Mouse (Mus musculus) forebrain, embryonic 16.5 days (tissue): Measurements from ENCODE around the gene Slc9a8. TPM values are rescaled to one million over a fixed set of nuclear protein-coding genes. Genes with fewer than 3 reads are reported as not detected.

Experiments
- ATAC-seq: fragments of 200-750 bp; cut with Nextera tagmentation; 2 replicates; pipeline ENCODE4 v1.8.0; 2017; ENCODE audit warnings: mild to moderate bottlenecking, moderate library complexity
- H3K27ac ChIP-seq: fragments of 300-500 bp; sonication (generic); 2 replicates; pipeline ENCODE4 v1.5.1; 2014; ENCODE audit warnings: low read length, control low read depth
- H3K27me3 ChIP-seq: fragments of 300-500 bp; sonication (generic); replicated peaks from 2 replicates; pipeline ENCODE4 v1.6.1; 2014; ENCODE audit warnings: low read length; ENCODE audit not compliant: control insufficient read depth, insufficient read depth
- H3K36me3 ChIP-seq: fragments of 300-500 bp; sonication (generic); 2 replicates; pipeline ENCODE4 v1.6.1; 2014; ENCODE audit not compliant: control insufficient read depth, insufficient read depth
- H3K4me1 ChIP-seq: fragments of 300-500 bp; sonication (generic); replicated peaks from 2 replicates; pipeline ENCODE4 v1.6.1; 2014; ENCODE audit warnings: low read length; ENCODE audit not compliant: control insufficient read depth, insufficient read depth
- H3K4me2 ChIP-seq: fragments of 300-500 bp; sonication (generic); 2 replicates; pipeline ENCODE4 v1.6.1; 2014; ENCODE audit warnings: mild to moderate bottlenecking, low read length, control low read depth
- H3K4me3 ChIP-seq: fragments of 300-500 bp; sonication (generic); replicated peaks from 2 replicates; pipeline ENCODE4 v1.5.1; 2014; ENCODE audit warnings: mild to moderate bottlenecking, low read length, control low read depth
- H3K9ac ChIP-seq: fragments of 300-500 bp; sonication (generic); replicated peaks from 2 replicates; pipeline ENCODE4 v1.6.1; 2014; ENCODE audit warnings: low read depth, low read length, control low read depth
- H3K9me3 ChIP-seq: fragments of 300-500 bp; sonication (generic); 2 replicates; pipeline ENCODE4 v1.6.1; 2016; ENCODE audit warnings: low read length; ENCODE audit not compliant: control insufficient read depth
- WGBS: fragments of 180-500 bp; shearing (Covaris S2); extraction: QIAGEN DNeasy Blood & Tissue Kit; methylation state at CpG from one replicate; pipeline ENCODE4 v1.1.7; 2014; 5-methylcytosine and 5-hydroxymethylcytosine counted together
- polyA plus RNA-seq: library from polyadenylated mRNA; unstranded; fragments of >200 nt; fragmentation: Nextera tagmentation; extraction: Ambion mirVana; gene quantifications from 2 replicates; pipeline ENCODE4 v1.2.1, GENCODE M21; 2015

Gene Slc9a8
- polyA plus RNA-seq, 1 experiment from 2014 or later = 24.0 TPM

DNA sequence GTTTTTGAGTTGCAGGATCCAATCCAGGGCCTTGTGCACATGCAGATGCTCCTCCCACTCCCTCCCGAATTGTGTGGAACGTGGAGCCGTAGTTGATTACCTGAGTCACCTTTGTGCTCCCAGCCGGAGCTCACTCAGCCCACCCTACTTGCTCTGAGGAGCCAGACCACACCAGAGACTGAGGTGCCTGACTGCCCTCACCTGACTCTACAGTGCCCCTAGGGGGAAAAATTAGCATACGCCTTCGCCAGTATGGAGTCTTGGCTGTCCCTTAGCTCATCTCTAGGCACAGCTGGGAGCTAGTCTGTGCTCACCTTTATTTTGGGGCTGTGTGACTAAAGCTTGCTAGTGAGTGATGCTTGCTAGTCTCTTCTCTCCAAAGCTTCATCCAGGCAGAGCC lies 46.9 kb downstream of the Slc9a8 start:
- Histone ChIP-seq H3K4me2 (no peak overlapping the region), H3K9ac (no peak overlapping the region), H3K27me3 (no peaks in the 10 kb centered on the region), H3K9me3 (no peaks in the 10 kb centered on the region), H3K36me3 (peaks cover 21% of the 10 kb centered on the region; the same call in 1 of the 2 replicates), H3K27ac (no peak overlapping the region), H3K4me1 (no peaks in the 10 kb centered on the region), H3K4me3 (no peak overlapping the region)
- WGBS = 76% methylated on average over 6 of the region's 6 CpGs
- no peak for ATAC-seq

DNA sequence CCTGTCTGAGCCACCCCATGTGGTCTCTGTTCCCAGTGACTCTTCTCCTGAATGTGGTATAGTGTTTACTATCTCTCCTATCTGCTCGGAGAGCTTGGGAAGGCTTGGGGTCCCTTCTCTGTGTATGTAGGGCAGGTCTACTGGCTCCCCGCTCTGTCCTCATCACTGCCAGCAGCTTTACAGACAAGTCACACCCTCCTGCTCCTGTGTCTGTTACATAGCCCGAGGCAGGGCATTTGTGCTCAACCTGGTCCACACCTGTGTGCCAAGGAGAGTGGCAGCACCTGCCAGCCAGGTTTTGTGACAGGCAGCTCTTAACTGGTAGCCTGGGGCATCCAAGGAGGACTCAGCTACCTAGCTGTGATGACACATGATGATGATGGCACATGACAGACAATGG lies 49.1 kb downstream of the Slc9a8 start:
- no peaks in the 10 kb centered on the region for H3K9me3 ChIP-seq
- 95% methylated on average over 3 of the region's 3 CpGs for WGBS
- H3K9ac ChIP-seq = no peak overlapping the region
- H3K36me3 ChIP-seq = peaks cover 24% of the 10 kb centered on the region; the same call in 1 of the 2 replicates
- H3K27me3 ChIP-seq = no peaks in the 10 kb centered on the region
- H3K4me2 ChIP-seq = no peak overlapping the region
- H3K4me3 ChIP-seq = no peak overlapping the region
- no peak overlapping the region for H3K27ac ChIP-seq
- peaks cover 2% of the 10 kb centered on the region for H3K4me1 ChIP-seq
- no peak for ATAC-seq

DNA sequence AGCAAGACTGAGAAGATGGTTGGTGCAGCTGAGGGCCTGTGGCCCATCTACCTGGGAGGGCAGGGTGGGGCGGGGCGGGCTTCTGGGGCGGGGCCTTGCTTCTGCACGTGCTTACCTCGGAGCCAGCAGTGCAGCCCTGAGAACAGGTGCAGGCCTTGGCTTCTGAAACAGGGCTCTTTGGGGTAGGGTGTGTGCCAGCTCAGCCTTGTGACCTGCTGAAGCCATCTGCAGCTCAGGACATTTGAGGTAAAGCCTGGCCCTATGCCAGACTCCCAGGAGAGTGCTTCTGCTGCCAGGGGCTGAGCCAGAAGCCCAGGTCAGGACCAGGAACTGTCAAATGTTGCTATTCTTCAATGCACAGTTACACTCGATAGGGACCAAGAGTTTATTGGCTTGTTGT lies 50.1 kb downstream of the Slc9a8 start:
- H3K36me3 ChIP-seq = peaks cover 21% of the 10 kb centered on the region; the same call in 1 of the 2 replicates
- ATAC-seq = no peak
- WGBS = 83% methylated on average over 6 of the region's 6 CpGs

DNA sequence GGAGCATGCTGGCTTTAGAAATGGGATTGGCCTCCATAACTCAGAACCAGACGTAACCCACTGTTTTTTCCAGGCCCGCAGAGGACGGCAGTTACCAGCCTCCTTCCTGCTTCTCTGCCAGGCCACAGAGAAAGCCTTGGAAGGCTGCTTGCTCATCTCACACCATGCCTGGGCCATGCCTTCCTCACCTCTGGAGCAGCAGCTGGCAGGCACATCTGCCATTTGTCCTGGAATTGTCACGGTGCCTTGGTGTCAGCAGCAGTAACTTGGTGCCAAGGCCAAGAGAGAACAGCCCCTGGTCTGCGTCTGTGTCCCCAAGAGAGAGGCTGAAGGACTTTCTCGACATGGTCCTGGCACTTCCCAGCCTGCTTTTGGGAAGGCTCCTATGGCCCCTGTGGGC lies 52.7 kb downstream of the Slc9a8 start:
- 90% methylated on average over 6 of the region's 6 CpGs for WGBS
- no peak overlapping the region for H3K27ac ChIP-seq
- ATAC-seq = no peak
- H3K4me3 ChIP-seq = no peak overlapping the region
- H3K4me2 ChIP-seq = no peak overlapping the region
- H3K36me3 ChIP-seq = peaks cover 18% of the 10 kb centered on the region; the same call in 1 of the 2 replicates
- H3K27me3 ChIP-seq = no peaks in the 10 kb centered on the region
- H3K9me3 ChIP-seq = no peaks in the 10 kb centered on the region
- no peak overlapping the region for H3K9ac ChIP-seq
- peaks cover 16% of the 10 kb centered on the region for H3K4me1 ChIP-seq

More for the DNA sequence above, 50.1 kb downstream of the Slc9a8 start:
- H3K27ac ChIP-seq = no peak overlapping the region
- H3K4me2 ChIP-seq = no peak overlapping the region
- H3K4me3 ChIP-seq = no peak overlapping the region
- H3K9ac ChIP-seq = no peak overlapping the region
- no peaks in the 10 kb centered on the region for H3K27me3 ChIP-seq
- no peaks in the 10 kb centered on the region for H3K9me3 ChIP-seq
- peaks cover 12% of the 10 kb centered on the region for H3K4me1 ChIP-seq

DNA sequence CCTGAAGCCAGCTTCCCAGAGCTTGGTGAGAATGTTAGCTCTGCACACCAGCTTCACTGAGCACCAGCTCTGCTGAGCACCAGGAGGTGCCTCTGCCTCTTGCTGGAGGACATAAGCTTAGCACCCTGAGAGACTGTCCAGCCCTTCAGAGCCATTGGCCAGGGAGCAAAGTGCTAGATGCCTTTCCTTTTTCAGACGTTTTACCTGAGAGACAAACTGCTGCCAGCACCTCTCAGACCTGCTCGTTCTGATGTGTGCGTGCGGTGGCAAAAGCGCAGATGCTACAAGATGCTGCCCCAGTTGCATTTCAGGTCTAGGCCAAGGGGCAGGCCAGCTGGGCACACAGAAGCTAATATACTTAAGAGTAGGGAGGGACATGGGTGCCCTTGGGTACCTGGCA lies 54.1 kb downstream of the Slc9a8 start:
- Histone ChIP-seq H3K9ac (0 out of 2 replicates have a peak overlapping the region, but pooled peaks have one; percentile 18), H3K27ac (peak overlapping the region; percentile 76), H3K36me3 (peaks cover 17% of the 10 kb centered on the region; the same call in 1 of the 2 replicates), H3K9me3 (no peaks in the 10 kb centered on the region), H3K27me3 (no peaks in the 10 kb centered on the region), H3K4me1 (peaks cover 16% of the 10 kb centered on the region), H3K4me2 (no peak overlapping the region), H3K4me3 (no peak overlapping the region)
- ATAC-seq = no peak
- 74% methylated on average over 5 of the region's 5 CpGs for WGBS

DNA sequence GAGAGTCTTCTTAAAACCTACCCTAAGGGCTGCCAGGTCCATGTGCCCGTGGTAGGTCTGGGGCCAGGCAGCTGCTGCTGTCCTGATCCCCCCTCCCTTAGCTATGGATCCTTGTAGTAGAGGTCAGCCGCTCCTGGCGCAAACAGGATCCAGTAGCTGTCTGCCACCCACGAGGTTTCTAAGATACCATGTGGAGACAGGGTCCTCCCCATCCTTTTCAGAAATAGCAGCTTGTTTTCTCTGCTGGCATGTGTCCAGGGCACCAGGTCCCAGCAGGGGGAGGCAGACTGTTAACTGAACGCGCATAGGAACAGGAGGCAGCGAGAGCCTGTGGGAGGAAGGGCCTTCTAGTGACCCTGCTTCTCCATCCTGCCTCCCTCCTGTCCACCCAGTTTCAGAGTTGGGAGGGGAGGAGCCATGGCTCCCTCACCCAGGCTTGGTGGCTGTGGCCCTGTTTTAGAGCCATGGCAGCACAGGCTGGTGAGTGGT lies 54.7 kb downstream of the Slc9a8 start:
- H3K9ac ChIP-seq = peak overlapping the region; percentile 18
- H3K27me3 ChIP-seq = no peaks in the 10 kb centered on the region
- H3K4me3 ChIP-seq = no peak overlapping the region
- H3K4me1 ChIP-seq = peaks cover 16% of the 10 kb centered on the region
- peak overlapping the region; percentile 2; the same call in 1 of the 2 replicates for H3K4me2 ChIP-seq
- no peaks in the 10 kb centered on the region for H3K9me3 ChIP-seq
- ATAC-seq = peak; percentile 80
- WGBS = 6% methylated on average over 7 of the region's 7 CpGs
- peaks cover 16% of the 10 kb centered on the region; the same call in 1 of the 2 replicates for H3K36me3 ChIP-seq
- H3K27ac ChIP-seq = peak overlapping the region; percentile 76

DNA sequence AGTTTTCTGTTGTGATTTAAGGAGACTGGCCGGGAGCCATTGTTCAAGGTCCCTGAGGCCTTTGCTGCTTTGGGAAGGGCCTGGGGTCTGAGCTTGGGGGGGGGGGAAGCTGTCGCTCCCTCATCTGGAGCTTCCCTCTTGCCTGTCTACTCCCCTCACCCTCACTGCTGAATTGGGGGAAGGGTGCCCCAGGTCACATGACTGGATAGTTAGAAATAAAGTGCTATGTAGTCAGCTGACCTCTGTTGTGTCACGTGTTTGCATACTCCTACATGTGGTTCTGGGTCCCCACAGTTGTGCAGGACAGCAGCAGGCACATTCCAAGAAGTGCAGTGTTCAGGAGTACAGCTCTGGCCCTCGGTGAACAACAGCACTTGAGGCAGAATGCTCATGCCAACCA lies 55.2 kb downstream of the Slc9a8 start:
- H3K27me3 ChIP-seq = no peaks in the 10 kb centered on the region
- H3K4me3 ChIP-seq = no peak overlapping the region
- H3K4me2 ChIP-seq = no peak overlapping the region
- H3K4me1 ChIP-seq = peaks cover 16% of the 10 kb centered on the region
- peak overlapping the region; percentile 18; the same call in 1 of the 2 replicates for H3K9ac ChIP-seq
- ATAC-seq = no peak
- peaks cover 11% of the 10 kb centered on the region; the same call in 1 of the 2 replicates for H3K36me3 ChIP-seq
- H3K9me3 ChIP-seq = no peaks in the 10 kb centered on the region
- peak overlapping the region; percentile 76 for H3K27ac ChIP-seq
- 77% methylated on average over 4 of the region's 4 CpGs for whole genome bisulfite sequencing

DNA sequence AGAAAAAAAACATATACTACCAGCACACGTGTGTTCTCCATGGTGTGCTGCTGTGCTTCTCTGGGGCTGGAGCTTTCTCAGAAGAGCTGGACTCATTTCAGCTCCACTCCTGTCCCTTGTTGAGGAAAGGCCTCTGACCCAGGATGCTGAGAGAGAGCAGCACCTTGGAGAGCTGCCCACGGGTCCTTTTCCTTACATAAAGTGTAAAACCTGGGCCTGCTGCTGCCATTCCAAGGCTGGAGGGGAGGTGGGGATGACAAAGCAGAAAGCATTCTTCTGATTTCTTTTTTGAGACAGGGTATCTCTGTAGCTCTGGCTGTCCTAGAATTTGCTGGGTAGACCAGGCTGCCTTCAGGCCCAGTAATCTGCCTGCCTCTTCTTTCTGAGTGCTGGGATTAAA lies 56.6 kb downstream of the Slc9a8 start:
- Histone ChIP-seq H3K4me2 (no peak overlapping the region), H3K9me3 (no peaks in the 10 kb centered on the region), H3K4me3 (no peak overlapping the region), H3K36me3 (peaks cover 6% of the 10 kb centered on the region; the same call in 1 of the 2 replicates), H3K27me3 (no peaks in the 10 kb centered on the region), H3K9ac (no peak overlapping the region), H3K4me1 (peaks cover 16% of the 10 kb centered on the region), H3K27ac (no peak overlapping the region)
- no peak for ATAC-seq
- 33% methylated on average over 2 of the region's 2 CpGs for WGBS

DNA sequence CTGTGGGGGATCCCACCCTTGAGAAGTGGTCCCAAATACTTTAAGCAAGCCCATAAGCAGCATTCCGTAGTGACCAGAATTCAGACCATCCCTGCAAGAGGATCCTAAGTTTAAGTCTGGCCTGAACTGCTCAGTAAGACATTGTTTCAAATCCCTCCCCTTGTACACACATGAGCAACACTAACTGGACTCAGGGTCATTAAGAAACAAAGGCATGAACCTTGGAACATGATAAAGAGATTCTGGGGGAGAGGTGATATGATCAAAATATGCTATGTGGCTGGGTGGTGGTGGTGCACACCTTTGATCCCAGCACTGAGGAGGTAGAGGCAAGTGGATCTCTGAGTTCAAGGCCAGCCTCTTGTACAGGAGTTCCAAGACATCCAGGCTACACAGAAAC lies 58.0 kb downstream of the Slc9a8 start:
- no peaks in the 10 kb centered on the region for H3K9me3 ChIP-seq
- no peak overlapping the region for H3K4me2 ChIP-seq
- H3K4me1 ChIP-seq = peaks cover 16% of the 10 kb centered on the region
- no peak overlapping the region for H3K9ac ChIP-seq
- H3K36me3 ChIP-seq = peaks cover 3% of the 10 kb centered on the region; the same call in 1 of the 2 replicates
- no peak overlapping the region for H3K27ac ChIP-seq
- H3K27me3 ChIP-seq = no peaks in the 10 kb centered on the region
- H3K4me3 ChIP-seq = no peak overlapping the region
- 90% methylated on average over 1 of the region's 1 CpGs for WGBS
- ATAC-seq = no peak

DNA sequence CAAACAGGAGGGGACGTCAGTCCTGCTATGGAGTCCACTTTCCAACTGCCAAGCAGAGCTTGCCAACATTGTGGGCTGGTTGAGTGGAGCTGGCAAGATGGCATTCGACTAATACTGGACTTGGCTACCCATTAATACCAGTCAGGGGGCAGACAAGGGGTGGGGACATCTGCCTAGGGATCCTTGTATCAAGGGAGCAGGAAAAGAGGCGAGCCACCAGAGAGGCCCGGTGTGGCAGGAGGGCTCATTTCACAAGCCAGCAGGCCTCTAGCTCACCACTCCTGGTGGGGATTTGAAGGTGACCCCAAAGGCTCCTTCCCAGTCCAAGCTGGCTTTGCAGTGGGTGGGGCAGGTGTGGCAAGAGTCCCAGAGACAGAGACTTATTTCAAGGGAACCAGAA lies 61.2 kb downstream of the Slc9a8 start:
- H3K36me3 ChIP-seq = 0 out of 2 replicates have a peak, but pooled peaks cover 3% of the 10 kb centered on the region
- H3K4me1 ChIP-seq = peaks cover 23% of the 10 kb centered on the region

More for the DNA sequence above, 61.2 kb downstream of the Slc9a8 start:
- Histone ChIP-seq H3K4me3 (no peak overlapping the region), H3K9ac (no peak overlapping the region), H3K4me2 (no peak overlapping the region), H3K27me3 (no peaks in the 10 kb centered on the region), H3K9me3 (no peaks in the 10 kb centered on the region), H3K27ac (no peak overlapping the region)
- WGBS = 85% methylated on average over 4 of the region's 4 CpGs
- no peak for ATAC-seq
